In genomic region chr4:125718429-125719140, GRCm38 (mm10) we compare ENCODE assay signal across 14 mouse cellular contexts.
DNase-seq lines count a peak whose midpoint lies in the region; ATAC-seq lines count a peak whose summit lies in the region.
"Had no signal": no experiment of that assay in that cellular context is flagged by ENCODE, and none has a peak within 500 bp of the region (broad histone marks: within the 10 kb centered on the region; RNA-seq: fewer than 3 reads in every experiment).

No protein-coding gene starts in this region.

- DNase-seq in midbrain, embryonic 11.5 days (ENCODE audit: low spot score, missing footprints): no peak
- no peak for DNase-seq in B cell, adult 2 months
- DNase-seq in layer of hippocampus, adult 11-12 months (ENCODE audit: low spot score): no peak
- DNase-seq: cerebellum, adult 18-20 months; heart, postnatal 14 days; kidney, adult 18-20 months; lung, postnatal 4 days had no signal

- H3K9me3 ChIP-seq in midbrain, embryonic 12.5 days: no peaks in the 10 kb centered on the region
- H3K9me3 ChIP-seq in midbrain, embryonic 11.5 days (ENCODE audit: control insufficient read depth, low read length): no peaks in the 10 kb centered on the region
- H3K9me3 ChIP-seq in embryonic facial prominence, embryonic 13.5 days: no peaks in the 10 kb centered on the region
- no peaks in the 10 kb centered on the region for H3K9me3 ChIP-seq in hindbrain, embryonic 13.5 days
- H3K9me3 ChIP-seq in neural tube, embryonic 14.5 days (ENCODE audit: control insufficient read depth, low read length): no peaks in the 10 kb centered on the region
- H3K9me3 ChIP-seq: limb, embryonic 10.5 days had no signal

- 36% methylated on average over 18 of the region's 18 CpGs for WGBS in midbrain, embryonic 12.5 days
- 43% methylated on average over 18 of the region's 18 CpGs for WGBS in midbrain, embryonic 11.5 days
- WGBS in embryonic facial prominence, embryonic 13.5 days: 37% methylated on average over 18 of the region's 18 CpGs
- 21% methylated on average over 18 of the region's 18 CpGs for WGBS in hindbrain, embryonic 13.5 days
- WGBS in neural tube, embryonic 14.5 days: 10% methylated on average over 18 of the region's 18 CpGs

- H3K9ac ChIP-seq in midbrain, embryonic 12.5 days (replicated peaks): no peak overlapping the region
- H3K9ac ChIP-seq in midbrain, embryonic 11.5 days (ENCODE audit: low read length): no peak overlapping the region
- 0 out of 2 replicates have a peak overlapping the region, but pooled peaks have one; percentile 21 for H3K9ac ChIP-seq in embryonic facial prominence, embryonic 13.5 days
- H3K9ac ChIP-seq in hindbrain, embryonic 13.5 days: no peak overlapping the region
- H3K9ac ChIP-seq in neural tube, embryonic 14.5 days (replicated peaks; ENCODE audit: low read depth, low read length): no peak overlapping the region

- no peak overlapping the region for H3K4me3 ChIP-seq in midbrain, embryonic 12.5 days
- H3K4me3 ChIP-seq in midbrain, embryonic 11.5 days (ENCODE audit: low read depth, low read length): no peak overlapping the region
- no peak overlapping the region for H3K4me3 ChIP-seq in embryonic facial prominence, embryonic 13.5 days
- no peak overlapping the region for H3K4me3 ChIP-seq in hindbrain, embryonic 13.5 days
- no peak overlapping the region for H3K4me3 ChIP-seq in neural tube, embryonic 14.5 days (ENCODE audit: low read depth, low read length)
- H3K4me3 ChIP-seq: limb, embryonic 10.5 days; myocyte had no signal

- H3K27ac ChIP-seq in midbrain, embryonic 12.5 days (replicated peaks): no peak overlapping the region
- H3K27ac ChIP-seq in midbrain, embryonic 11.5 days (ENCODE audit: low read depth, low read length): no peak overlapping the region
- H3K27ac ChIP-seq in embryonic facial prominence, embryonic 13.5 days: no peak overlapping the region
- H3K27ac ChIP-seq in hindbrain, embryonic 13.5 days: peak overlapping the region; percentile 53
- peak overlapping the region; percentile 75 for H3K27ac ChIP-seq in neural tube, embryonic 14.5 days (ENCODE audit: low read depth, low read length)
- H3K27ac ChIP-seq: limb, embryonic 10.5 days had no signal

- H3K36me3 ChIP-seq in midbrain, embryonic 12.5 days: no peaks in the 10 kb centered on the region
- H3K36me3 ChIP-seq in midbrain, embryonic 11.5 days (ENCODE audit: control insufficient read depth, insufficient read depth, low read length): no peaks in the 10 kb centered on the region
- H3K36me3 ChIP-seq in embryonic facial prominence, embryonic 13.5 days: no peaks in the 10 kb centered on the region
- H3K36me3 ChIP-seq in hindbrain, embryonic 13.5 days: no peaks in the 10 kb centered on the region
- H3K36me3 ChIP-seq in neural tube, embryonic 14.5 days (ENCODE audit: control insufficient read depth, insufficient read depth, low read length): no peaks in the 10 kb centered on the region
- H3K36me3 ChIP-seq: limb, embryonic 10.5 days had no signal

- peaks cover 20% of the 10 kb centered on the region for H3K27me3 ChIP-seq in midbrain, embryonic 12.5 days
- no peaks in the 10 kb centered on the region for H3K27me3 ChIP-seq in midbrain, embryonic 11.5 days (ENCODE audit: control insufficient read depth, insufficient read depth, low read length)
- H3K27me3 ChIP-seq in embryonic facial prominence, embryonic 13.5 days: peaks cover 16% of the 10 kb centered on the region
- H3K27me3 ChIP-seq in hindbrain, embryonic 13.5 days: 0 out of 2 replicates have a peak, but pooled peaks cover under 1% of the 10 kb centered on the region
- no peaks in the 10 kb centered on the region; the same call in 1 of the 2 replicates for H3K27me3 ChIP-seq in neural tube, embryonic 14.5 days (ENCODE audit: control insufficient read depth, insufficient read depth, low read length)

- no peak overlapping the region for H3K4me2 ChIP-seq in midbrain, embryonic 12.5 days (replicated peaks)
- no peak overlapping the region for H3K4me2 ChIP-seq in midbrain, embryonic 11.5 days
- H3K4me2 ChIP-seq in embryonic facial prominence, embryonic 13.5 days: no peak overlapping the region
- peak overlapping the region; percentile 10; the same call in 1 of the 2 replicates for H3K4me2 ChIP-seq in hindbrain, embryonic 13.5 days
- H3K4me2 ChIP-seq in neural tube, embryonic 14.5 days (ENCODE audit: low read depth, low read length): no peak overlapping the region; the same call in 1 of the 2 replicates

- peaks cover 27% of the 10 kb centered on the region for H3K4me1 ChIP-seq in midbrain, embryonic 12.5 days
- peaks cover 3% of the 10 kb centered on the region; the same call in 1 of the 2 replicates for H3K4me1 ChIP-seq in midbrain, embryonic 11.5 days (ENCODE audit: control insufficient read depth, insufficient read depth, low read length)
- peaks cover 25% of the 10 kb centered on the region for H3K4me1 ChIP-seq in embryonic facial prominence, embryonic 13.5 days
- H3K4me1 ChIP-seq in hindbrain, embryonic 13.5 days (replicated peaks): peaks cover 51% of the 10 kb centered on the region
- H3K4me1 ChIP-seq in neural tube, embryonic 14.5 days (ENCODE audit: control insufficient read depth, insufficient read depth, low read length): peaks cover 27% of the 10 kb centered on the region

- peak; percentile 47; the same call in 1 of the 2 replicates for ATAC-seq in midbrain, embryonic 12.5 days (ENCODE audit: low FRiP score, low read depth)
- no peak for ATAC-seq in midbrain, embryonic 11.5 days (ENCODE audit: low FRiP score)
- no peak for ATAC-seq in embryonic facial prominence, embryonic 13.5 days (ENCODE audit: insufficient number of reproducible peaks, insufficient read depth, low FRiP score, low TSS enrichment, low read depth)
- ATAC-seq in hindbrain, embryonic 13.5 days (ENCODE audit: low FRiP score): peak; percentile 49
- peak; percentile 59; the same call in 1 of the 2 replicates for ATAC-seq in neural tube, embryonic 14.5 days (ENCODE audit: low read depth)
- no peak for ATAC-seq in erythroblast, adult 5-6 weeks (replicated peaks; ENCODE audit: low FRiP score, poor library complexity, severe bottlenecking)

Comparison
In these comparisons a context has a peak if more than half of its experiments do, and no peak if none do; other contexts are left out.
1. ATAC-seq: peak in midbrain, embryonic 12.5 days (single experiment), hindbrain, embryonic 13.5 days (single experiment) and neural tube, embryonic 14.5 days (single experiment); none in midbrain, embryonic 11.5 days (single experiment), embryonic facial prominence, embryonic 13.5 days (single experiment) and erythroblast, adult 5-6 weeks (single experiment).
2. H3K27ac ChIP-seq: peak in hindbrain, embryonic 13.5 days (single experiment) and neural tube, embryonic 14.5 days (single experiment); none in midbrain, embryonic 12.5 days (single experiment), midbrain, embryonic 11.5 days (single experiment) and embryonic facial prominence, embryonic 13.5 days (single experiment).